Mouse (Mus musculus): Measurements from ENCODE around the gene Specc1.

GRCm38 (mm10) chr11:62153057-62153456 is 196.5 kb downstream of the Specc1 start:
- TF ChIP-seq CTCF (IDR thresholded peaks at IDR 0.05; ENCODE audit: borderline replicate concordance, extremely low read depth, insufficient read depth, insufficient read length) (no peak), POLR2A (IDR thresholded peaks at IDR 0.05; ENCODE audit: borderline replicate concordance, extremely low read depth, insufficient read depth, insufficient read length, poor library complexity, severe bottlenecking) (no peak)
